Mouse (Mus musculus) liver, adult 2 months (tissue): ENCODE measurements at regions not wholly inside any gene's neighbourhood (a gene's known extent, or its start where the extent isn't known, plus 50 kb on each side); places are given as distances from the start of the nearest gene placed in this dataset.

Source experiments
- CTCF ChIP-seq: fragments of 200-500 bp; IDR thresholded peaks from 2 replicates; pipeline ENCODE4 v1.5.1; 2011; ENCODE audit warnings: low read depth, low read length, control low read depth
- POLR2A ChIP-seq: fragments of 200-500 bp; IDR thresholded peaks from 2 replicates; pipeline ENCODE4 v1.6.1; 2011; ENCODE audit warnings: low read length, control low read depth; ENCODE audit not compliant: insufficient read depth; ENCODE audit errors: extremely low read depth

- TF ChIP-seq CTCF (no peak), POLR2A (no peak)
Observed at GRCm38 (mm10) chr3:20776964-20777304, 410.0 kb upstream of the Agtr1b start.
